In the genomic region with DNA sequence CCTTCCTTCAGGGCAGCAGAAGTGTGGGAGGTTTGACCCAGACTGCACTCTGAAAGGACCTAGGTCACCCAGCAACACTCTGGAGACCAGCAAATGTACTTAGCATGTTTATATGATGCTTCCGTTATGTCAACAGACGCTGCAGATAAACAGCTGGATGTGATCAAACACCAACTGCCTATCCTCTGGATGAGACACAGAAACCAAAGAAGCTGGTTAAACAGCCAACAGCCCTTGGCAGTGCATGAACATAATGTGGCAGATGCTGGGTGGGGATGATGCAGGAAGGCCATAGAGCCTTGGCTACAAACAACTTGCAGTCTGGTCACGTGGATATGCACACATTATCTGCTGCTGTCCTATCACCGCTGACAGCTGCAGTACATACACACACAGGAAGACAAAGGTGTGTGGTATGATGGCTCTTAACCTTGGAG, we compare ENCODE assay signal across 11 mouse cellular contexts. TPM values are rescaled to one million over a fixed set of nuclear protein-coding genes. Genes with fewer than 3 reads are reported as not detected.
DNase-seq lines count a peak whose midpoint lies in the region; ATAC-seq and TF ChIP-seq lines count a peak whose summit lies in the region.
"Had no signal": no experiment of that assay in that cellular context is flagged by ENCODE, and none has a peak within 500 bp of the region (broad histone marks: within the 10 kb centered on the region; RNA-seq: fewer than 3 reads in every experiment).

No protein-coding gene starts in this region.

- H3K4me2 ChIP-seq in kidney, embryonic 16.5 days (replicated peaks; ENCODE audit: low read depth, low read length), result no peak overlapping the region
- H3K4me2 ChIP-seq in liver, postnatal 0 days (ENCODE audit: low read depth, low read length), result no peak overlapping the region
- no peak overlapping the region for H3K4me2 ChIP-seq in stomach, embryonic 16.5 days (ENCODE audit: low read depth, low read length)
- H3K4me2 ChIP-seq: hindbrain, embryonic 13.5 days; midbrain, embryonic 12.5 days had no signal

- H3K4me1 ChIP-seq in lung, adult 2 months (ENCODE audit: control insufficient read depth, insufficient read depth, low read length), result peaks cover 14% of the 10 kb centered on the region
- H3K4me1 ChIP-seq in kidney, embryonic 16.5 days (ENCODE audit: insufficient read depth, low read length), result peaks cover 13% of the 10 kb centered on the region
- H3K4me1 ChIP-seq in liver, postnatal 0 days (ENCODE audit: insufficient read depth), result peaks cover 20% of the 10 kb centered on the region
- 0 out of 2 replicates have a peak, but pooled peaks cover 16% of the 10 kb centered on the region for H3K4me1 ChIP-seq in stomach, embryonic 16.5 days (ENCODE audit: control insufficient read depth, insufficient read depth, low read length)

- intact Hi-C loops in left cerebral cortex, postnatal 25 days (cut with DNase I), result loop anchor here (2.0 kb wide), 1 partner anchor 47 kb away; a partner anchor contains a TSS

- no peak overlapping the region for H3K27ac ChIP-seq in kidney, embryonic 16.5 days (ENCODE audit: low read length)
- H3K27ac ChIP-seq in liver, postnatal 0 days (ENCODE audit: low read depth), result no peak overlapping the region
- H3K27ac ChIP-seq in stomach, embryonic 16.5 days (ENCODE audit: low read length), result no peak overlapping the region
- H3K27ac ChIP-seq: hindbrain, embryonic 13.5 days; midbrain, embryonic 12.5 days had no signal

- peak; percentile 62 to 81 for DNase-seq in lung, adult 18-20 months
- DNase-seq in lung, adult 2 months, result no peak
- no peak for DNase-seq in liver, postnatal 0 days
- DNase-seq in left cerebral cortex, postnatal 25 days (ENCODE audit: low spot score in 2 of 2), result no peak
- no peak for DNase-seq in right cerebral cortex, adult 18-20 months
- DNase-seq: adrenal gland, postnatal 10 days; cerebellum, adult 2 months had no signal

- no peak overlapping the region for H3K9ac ChIP-seq in kidney, embryonic 16.5 days (replicated peaks; ENCODE audit: low read length)
- H3K9ac ChIP-seq in liver, postnatal 0 days (replicated peaks), result no peak overlapping the region
- H3K9ac ChIP-seq in stomach, embryonic 16.5 days (ENCODE audit: low read length), result no peak overlapping the region
- H3K9ac ChIP-seq: hindbrain, embryonic 13.5 days; midbrain, embryonic 12.5 days had no signal

- no peaks in the 10 kb centered on the region for H3K27me3 ChIP-seq in kidney, embryonic 16.5 days (ENCODE audit: insufficient read depth, low read length)
- H3K27me3 ChIP-seq in liver, postnatal 0 days (ENCODE audit: insufficient read depth, low read length), result no peaks in the 10 kb centered on the region
- no peaks in the 10 kb centered on the region for H3K27me3 ChIP-seq in stomach, embryonic 16.5 days (ENCODE audit: control insufficient read depth, insufficient read depth, low read length)
- H3K27me3 ChIP-seq: hindbrain, embryonic 13.5 days; midbrain, embryonic 12.5 days had no signal

- no peak for TF ChIP-seq CTCF in lung, adult 2 months (IDR thresholded peaks at IDR 0.05; ENCODE audit: insufficient read depth, low read length)
- TF ChIP-seq CTCF in liver, postnatal 0 days (IDR thresholded peaks at IDR 0.05; ENCODE audit: low read depth), result no peak

- WGBS in lung, adult 2 months, result 31% methylated on average over 4 of the region's 4 CpGs
- 50% methylated on average over 4 of the region's 4 CpGs for WGBS in kidney, embryonic 16.5 days
- 55% methylated on average over 4 of the region's 4 CpGs for WGBS in liver, postnatal 0 days (ENCODE audit: insufficient replicate concordance)
- 40% methylated on average over 4 of the region's 4 CpGs for WGBS in stomach, embryonic 16.5 days

- TF ChIP-seq EP300 in liver, postnatal 0 days (IDR thresholded peaks at IDR 0.05; ENCODE audit: low read depth), result peak; percentile 66; the same call in 1 of the 2 replicates

- no peaks in the 10 kb centered on the region for H3K9me3 ChIP-seq in kidney, embryonic 16.5 days (ENCODE audit: low read length)
- no peaks in the 10 kb centered on the region for H3K9me3 ChIP-seq in liver, postnatal 0 days (ENCODE audit: low read length)
- H3K9me3 ChIP-seq in stomach, embryonic 16.5 days (replicated peaks; ENCODE audit: control insufficient read depth, low read length), result no peaks in the 10 kb centered on the region
- H3K9me3 ChIP-seq: hindbrain, embryonic 13.5 days; midbrain, embryonic 12.5 days had no signal

- no peak overlapping the region for H3K4me3 ChIP-seq in lung, adult 2 months (replicated peaks; ENCODE audit: extremely low read depth, low read depth, low read length)
- no peak overlapping the region for H3K4me3 ChIP-seq in kidney, embryonic 16.5 days (ENCODE audit: low read length)
- H3K4me3 ChIP-seq in liver, postnatal 0 days (ENCODE audit: low read depth, low read length), result no peak overlapping the region
- no peak overlapping the region for H3K4me3 ChIP-seq in stomach, embryonic 16.5 days (replicated peaks; ENCODE audit: low read length)
- H3K4me3 ChIP-seq: hindbrain, embryonic 13.5 days; midbrain, embryonic 12.5 days had no signal

- peak; percentile 37; the same call in 1 of the 2 replicates for ATAC-seq in kidney, embryonic 16.5 days (ENCODE audit: low FRiP score, low TSS enrichment)
- ATAC-seq in liver, postnatal 0 days, result no peak
- ATAC-seq in stomach, embryonic 16.5 days (ENCODE audit: insufficient read depth, low FRiP score), result peak; percentile 65; the same call in 1 of the 2 replicates

- H3K36me3 ChIP-seq in kidney, embryonic 16.5 days (ENCODE audit: insufficient read depth, low read length), result no peaks in the 10 kb centered on the region
- peaks cover 34% of the 10 kb centered on the region for H3K36me3 ChIP-seq in liver, postnatal 0 days (replicated peaks; ENCODE audit: insufficient read depth, low read length)
- no peaks in the 10 kb centered on the region for H3K36me3 ChIP-seq in stomach, embryonic 16.5 days (ENCODE audit: control insufficient read depth, insufficient read depth, low read length)
- H3K36me3 ChIP-seq: midbrain, embryonic 12.5 days had no signal

- no peak for TF ChIP-seq POLR2A in lung, adult 2 months (IDR thresholded peaks at IDR 0.05; ENCODE audit: borderline replicate concordance, extremely low read depth, low read depth, low read length)

RNA-seq across cellular contexts. Expression of a gene that starts 47.8 kb away (rescaled TPM):
- polyA plus RNA-seq in lung, adult 2 months (2012; rRNA removed), result 7.8 and 13.2 TPM in 2 replicates
- 4.5 and 4.8 TPM in 2 replicates for polyA plus RNA-seq in kidney, embryonic 16.5 days (2015; fragmentation: Nextera tagmentation; extraction: Ambion mirVana)
- 9.9 and 11.0 TPM in 2 replicates for polyA plus RNA-seq in liver, postnatal 0 days (2015; fragmentation: Nextera tagmentation; extraction: Ambion mirVana)
- 4.9 and 6.1 TPM in 2 replicates for polyA plus RNA-seq in stomach, embryonic 16.5 days (2015; fragmentation: Nextera tagmentation; extraction: Ambion mirVana)
- total RNA-seq in left cerebral cortex, postnatal 25 days (2021), result 10 to 100 TPM; 15.2 to 17.4 TPM

Comparison
In these comparisons a context has a peak if more than half of its experiments do, and no peak if none do; other contexts are left out.
1. DNase-seq: peak in lung, adult 18-20 months (2 of 2); none in lung, adult 2 months (single experiment), liver, postnatal 0 days (single experiment), left cerebral cortex, postnatal 25 days (0 of 2) and right cerebral cortex, adult 18-20 months (single experiment).